Mouse (Mus musculus): ENCODE data around the gene Cemip.

- TF ChIP-seq POLR2A (IDR thresholded peaks at IDR 0.05; ENCODE audit: insufficient read length, low read depth) = no peak
- no peak for TF ChIP-seq USF1 (IDR thresholded peaks at IDR 0.05; ENCODE audit: low read depth)
- TF ChIP-seq MYOD1 (IDR thresholded peaks at IDR 0.05; ENCODE audit: control insufficient read depth in 1 of 3, insufficient read length in 2 of 3, low read depth in 2 of 3) = no peak
- no peak for TF ChIP-seq POLR2AphosphoS2 (IDR thresholded peaks at IDR 0.05; ENCODE audit: insufficient read length, low read depth)
- no peak for TF ChIP-seq E2F4 (IDR thresholded peaks at IDR 0.05; ENCODE audit: insufficient read depth)
- TF ChIP-seq MAX (IDR thresholded peaks at IDR 0.05; ENCODE audit: low read depth) = no peak
- TF ChIP-seq MYOG (IDR thresholded peaks at IDR 0.05; ENCODE audit: control insufficient read depth in 1 of 3, insufficient read depth in 1 of 3, insufficient read length in 2 of 3, low read depth in 2 of 3) = no peak
Measured at GRCm38 (mm10) chr7:84112351-84113034, 26.2 kb upstream of the Cemip start.
